Mouse (Mus musculus): ENCODE measurements around the gene Olfr728. TPM values are rescaled to one million over a fixed set of nuclear protein-coding genes. Genes with fewer than 3 reads are reported as not detected.

Gene Olfr728
- not detected in 2 replicates for polyA plus RNA-seq (2016; fragmentation: Nextera tagmentation; extraction: Ambion mirVana)

- ATAC-seq (ENCODE audit: insufficient number of reproducible peaks, insufficient read depth, low FRiP score, low TSS enrichment) = no peak
- 84% methylated on average over 5 of the region's 5 CpGs for WGBS
- Histone ChIP-seq H3K4me1 (no peaks in the 10 kb centered on the region), H3K36me3 (no peaks in the 10 kb centered on the region), H3K27me3 (no peaks in the 10 kb centered on the region), H3K9ac (no peak within 1 kb of the TSS), H3K9me3 (no peaks in the 10 kb centered on the region), H3K4me3 (no peak within 1 kb of the TSS), H3K27ac (no peak within 1 kb of the TSS), H3K4me2 (replicated peaks) (no peak within 1 kb of the TSS)
These were observed at the start of gene Olfr728 for GRCm38 (mm10) chr14:50142580-50142979. Gene Olfr728, minus strand, starts transcription at chr14:50142680.

- no peaks in the 10 kb centered on the region for H3K4me1 ChIP-seq
- H3K9ac ChIP-seq = no peak within 1 kb of the TSS
- no peaks in the 10 kb centered on the region for H3K36me3 ChIP-seq
- H3K4me2 ChIP-seq (replicated peaks) = no peak within 1 kb of the TSS
- WGBS = 57% methylated on average over 1 of the region's 1 CpGs
- ATAC-seq (ENCODE audit: insufficient number of reproducible peaks, insufficient read depth, low FRiP score, low TSS enrichment) = no peak
- no peak within 1 kb of the TSS for H3K27ac ChIP-seq
- H3K4me3 ChIP-seq = no peak within 1 kb of the TSS
- H3K27me3 ChIP-seq = no peaks in the 10 kb centered on the region
- no peaks in the 10 kb centered on the region for H3K9me3 ChIP-seq
These were observed 45.6 kb upstream of the Olfr728 start, which contains the start of gene Olfr730 for GRCm38 (mm10) chr14:50188098-50188497. Gene Olfr730, minus strand, starts transcription at chr14:50188198.

GRCm38 (mm10) chr14:50152810-50153209 is 10.3 kb upstream of the Olfr728 start, which contains the start of gene Olfr729:
Gene Olfr729, minus strand, starts transcription at chr14:50152910.
- Histone ChIP-seq H3K36me3 (no peaks in the 10 kb centered on the region), H3K9ac (no peak within 1 kb of the TSS), H3K9me3 (no peaks in the 10 kb centered on the region), H3K4me1 (no peaks in the 10 kb centered on the region), H3K27ac (no peak within 1 kb of the TSS), H3K27me3 (no peaks in the 10 kb centered on the region), H3K4me3 (no peak within 1 kb of the TSS), H3K4me2 (replicated peaks) (no peak within 1 kb of the TSS)
- no peak for ATAC-seq (ENCODE audit: insufficient number of reproducible peaks, insufficient read depth, low FRiP score, low TSS enrichment)

GRCm38 (mm10) chr14:50122886-50123285 is 19.6 kb downstream of the Olfr728 start, which contains the start of gene Olfr727:
Gene Olfr727, plus strand, starts transcription at chr14:50123186.
- Histone ChIP-seq H3K9me3 (no peaks in the 10 kb centered on the region), H3K4me2 (replicated peaks) (no peak within 1 kb of the TSS), H3K27ac (no peak within 1 kb of the TSS), H3K36me3 (no peaks in the 10 kb centered on the region), H3K4me1 (no peaks in the 10 kb centered on the region), H3K9ac (no peak within 1 kb of the TSS), H3K27me3 (no peaks in the 10 kb centered on the region), H3K4me3 (no peak within 1 kb of the TSS)
- 67% methylated on average over 1 of the region's 1 CpGs for WGBS
- ATAC-seq (ENCODE audit: insufficient number of reproducible peaks, insufficient read depth, low FRiP score, low TSS enrichment) = no peak

GRCm38 (mm10) chr14:50090853-50091252 is 51.6 kb downstream of the Olfr728 start, which contains the start of gene Olfr726:
Gene Olfr726, minus strand, starts transcription at chr14:50090953.
- H3K4me1 ChIP-seq = no peaks in the 10 kb centered on the region
- H3K4me3 ChIP-seq = no peak within 1 kb of the TSS
- no peak within 1 kb of the TSS for H3K9ac ChIP-seq
- no peak for ATAC-seq (ENCODE audit: insufficient number of reproducible peaks, insufficient read depth, low FRiP score, low TSS enrichment)
- WGBS = 73% methylated on average over 1 of the region's 1 CpGs
- H3K4me2 ChIP-seq (replicated peaks) = no peak within 1 kb of the TSS
- no peaks in the 10 kb centered on the region for H3K9me3 ChIP-seq
- no peaks in the 10 kb centered on the region for H3K36me3 ChIP-seq
- no peaks in the 10 kb centered on the region for H3K27me3 ChIP-seq
- no peak within 1 kb of the TSS for H3K27ac ChIP-seq

Other genes starting within 250 kb of the Olfr728 start
- gene Olfr722, start 240.7 kb downstream of the Olfr728 start, polyA plus RNA-seq (2016; fragmentation: Nextera tagmentation; extraction: Ambion mirVana) = not detected in 2 replicates
- not detected in 2 replicates for gene Olfr723, start 210.9 kb downstream of the Olfr728 start, polyA plus RNA-seq (2016; fragmentation: Nextera tagmentation; extraction: Ambion mirVana)
- gene Olfr724, start 179.4 kb downstream of the Olfr728 start, polyA plus RNA-seq (2016; fragmentation: Nextera tagmentation; extraction: Ambion mirVana) = not detected in 2 replicates
- not detected in 2 replicates for gene Olfr725, start 102.3 kb downstream of the Olfr728 start, polyA plus RNA-seq (2016; fragmentation: Nextera tagmentation; extraction: Ambion mirVana)
- gene Olfr726, start 51.7 kb downstream of the Olfr728 start, polyA plus RNA-seq (2016; fragmentation: Nextera tagmentation; extraction: Ambion mirVana) = not detected in 2 replicates
- not detected in 2 replicates for gene Olfr727, start 19.5 kb downstream of the Olfr728 start, polyA plus RNA-seq (2016; fragmentation: Nextera tagmentation; extraction: Ambion mirVana)
- gene Olfr729, start 10.2 kb upstream of the Olfr728 start, polyA plus RNA-seq (2016; fragmentation: Nextera tagmentation; extraction: Ambion mirVana) = not detected in 2 replicates
- not detected in 2 replicates for gene Olfr730, start 45.5 kb upstream of the Olfr728 start, polyA plus RNA-seq (2016; fragmentation: Nextera tagmentation; extraction: Ambion mirVana)
- gene Olfr731, start 99.2 kb upstream of the Olfr728 start, polyA plus RNA-seq (2016; fragmentation: Nextera tagmentation; extraction: Ambion mirVana) = not detected in 2 replicates
- gene Olfr732, start 141.5 kb upstream of the Olfr728 start, polyA plus RNA-seq (2016; fragmentation: Nextera tagmentation; extraction: Ambion mirVana) = not detected in 2 replicates
- gene Olfr733, start 158.8 kb upstream of the Olfr728 start, polyA plus RNA-seq (2016; fragmentation: Nextera tagmentation; extraction: Ambion mirVana) = not detected in 2 replicates
- gene Olfr734, start 184.1 kb upstream of the Olfr728 start, polyA plus RNA-seq (2016; fragmentation: Nextera tagmentation; extraction: Ambion mirVana) = not detected in 2 replicates
- gene Olfr735, start 206.2 kb upstream of the Olfr728 start, polyA plus RNA-seq (2016; fragmentation: Nextera tagmentation; extraction: Ambion mirVana) = not detected in 2 replicates
- not detected in 2 replicates for gene Tlr11, start 215.2 kb upstream of the Olfr728 start, polyA plus RNA-seq (2016; fragmentation: Nextera tagmentation; extraction: Ambion mirVana)
- 0.12 TPM in 1 of 2 replicates, not detected in the other for gene Olfr736, start 238.5 kb upstream of the Olfr728 start, polyA plus RNA-seq (2016; fragmentation: Nextera tagmentation; extraction: Ambion mirVana)